Mouse (Mus musculus) spleen, adult 18-20 months (tissue): ENCODE data around the gene Inpp5a.
"Not testable (repeated sequence)": the region's sequence is repeated elsewhere in the genome, so short reads cannot be mapped to it uniquely, and the experiment has no call there.

Experiments
- DNase-seq, 2 experiments: peaks; one replicate each; pipeline ENCODE4 v3.0.0; 2022; ENCODE audit warnings: mixed read lengths in 2 of 2

The Inpp5a gene

GRCm38 (mm10) chr7:139401791-139402190 lies 12.9 kb downstream of the Inpp5a start:
- no peak for DNase-seq

DNA sequence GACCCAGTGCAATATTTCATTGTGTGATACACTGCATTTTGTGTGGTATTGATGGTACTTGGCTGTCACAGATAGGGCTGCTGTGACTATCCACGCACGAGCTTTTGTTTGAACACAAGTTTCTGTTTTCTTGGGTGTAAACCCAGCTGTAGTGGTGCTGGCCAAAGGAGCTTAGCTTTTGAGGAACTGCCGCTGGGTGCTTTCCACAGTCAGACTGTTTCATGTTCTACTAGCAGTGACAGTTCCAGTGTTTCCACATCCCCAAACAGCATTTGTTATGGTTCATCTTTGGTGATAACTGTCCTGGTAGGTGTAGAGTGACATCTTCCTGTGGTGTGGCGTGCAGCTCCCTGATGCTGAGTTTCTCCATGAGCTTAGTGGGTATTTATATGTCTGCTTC lies 13.8 kb downstream of the Inpp5a start:
- no peak for DNase-seq

- no peak for DNase-seq
These were observed 17.7 kb downstream of the Inpp5a start for GRCm38 (mm10) chr7:139406581-139406980.

GRCm38 (mm10) chr7:139407966-139408365 lies 19.1 kb downstream of the Inpp5a start:
- DNase-seq = no peak

- DNase-seq = no peak
These were observed 21.0 kb downstream of the Inpp5a start for GRCm38 (mm10) chr7:139409903-139410302.

GRCm38 (mm10) chr7:139412223-139412950 lies 23.5 kb downstream of the Inpp5a start:
- no peak for DNase-seq

GRCm38 (mm10) chr7:139413400-139413799 lies 24.5 kb downstream of the Inpp5a start:
- DNase-seq = no peak

- no peak for DNase-seq
These were observed 26.8 kb downstream of the Inpp5a start for GRCm38 (mm10) chr7:139415616-139416225.

- no peak for DNase-seq
These were observed 29.5 kb downstream of the Inpp5a start for GRCm38 (mm10) chr7:139418371-139418770.

DNA sequence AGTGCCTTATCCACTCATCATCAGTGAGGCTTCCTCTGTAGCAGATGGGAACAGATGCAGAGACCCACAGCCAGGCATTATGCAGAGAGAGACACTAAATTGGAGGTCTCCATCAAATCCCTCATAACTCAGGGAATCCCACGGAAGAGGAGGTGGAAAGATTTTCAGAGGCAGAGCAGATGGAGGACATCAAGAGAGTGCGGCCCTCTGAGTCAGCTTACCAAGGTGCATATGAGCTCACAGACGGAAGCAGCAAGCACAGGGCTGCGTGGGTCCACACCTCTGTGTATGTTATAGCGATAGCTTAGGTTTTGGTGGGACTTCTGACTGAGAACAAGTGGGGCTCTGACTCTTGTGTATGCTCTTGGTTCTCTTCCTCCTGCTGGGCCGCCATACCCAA lies 33.9 kb downstream of the Inpp5a start:
- DNase-seq = no peak

DNA sequence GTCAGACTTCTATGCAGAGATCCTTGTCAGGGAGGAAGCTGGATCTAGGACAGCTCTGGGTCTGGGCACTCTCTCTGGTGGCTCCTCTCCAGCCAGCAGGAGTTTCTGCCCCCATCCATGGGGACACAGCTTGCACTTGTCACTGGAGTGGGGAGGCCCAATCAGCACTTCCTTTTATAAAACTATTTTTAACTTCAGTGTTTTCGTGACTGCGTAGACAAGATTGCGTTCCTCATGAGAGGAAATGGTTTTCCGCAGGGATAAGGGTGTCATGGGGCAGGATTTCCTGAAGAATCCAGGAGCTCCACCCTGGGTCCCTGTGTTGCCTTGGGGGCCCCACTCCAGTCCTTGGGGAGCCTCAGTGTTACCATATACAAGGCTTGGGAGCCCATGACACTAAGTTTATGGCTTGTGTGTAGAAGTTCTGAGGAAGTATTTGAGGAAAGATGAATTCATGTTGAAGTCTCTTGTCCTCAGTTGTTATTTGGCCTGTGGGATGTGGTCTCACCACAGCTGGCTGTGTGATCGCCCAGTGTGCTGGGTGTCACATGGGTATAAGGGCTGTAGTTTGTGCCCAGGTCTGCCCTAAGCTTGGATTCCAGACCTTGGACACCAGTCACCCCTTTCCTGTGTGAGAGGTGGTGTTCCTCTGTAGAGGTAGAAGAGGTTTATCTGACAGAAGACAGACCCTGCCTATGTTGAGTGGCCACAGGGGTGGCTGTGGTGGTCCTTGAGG lies 45.4 kb downstream of the Inpp5a start:
- DNase-seq = no peak

DNA sequence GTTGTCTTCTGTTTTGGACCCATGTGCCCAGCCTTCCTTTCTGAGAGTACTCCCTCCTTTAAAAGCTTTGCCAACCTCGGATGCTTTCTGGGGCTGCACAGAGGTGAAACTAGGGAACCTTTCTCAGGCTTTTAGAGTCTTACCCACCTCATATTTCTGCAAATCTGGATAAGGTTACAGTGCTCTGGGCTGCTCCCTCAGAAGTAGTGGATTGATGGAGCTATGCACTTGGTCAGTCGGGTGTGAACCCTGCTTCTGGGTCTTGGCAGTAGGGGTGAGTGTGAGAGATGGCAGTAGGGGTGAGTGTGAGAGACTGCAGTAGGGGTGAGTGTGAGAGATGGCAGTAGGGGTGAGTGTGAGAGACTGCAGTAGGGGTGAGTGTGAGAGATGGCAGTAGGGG lies 46.0 kb downstream of the Inpp5a start:
- DNase-seq = not testable (repeated sequence)

GRCm38 (mm10) chr7:139435749-139436148 lies 46.8 kb downstream of the Inpp5a start:
- DNase-seq = no peak

DNA sequence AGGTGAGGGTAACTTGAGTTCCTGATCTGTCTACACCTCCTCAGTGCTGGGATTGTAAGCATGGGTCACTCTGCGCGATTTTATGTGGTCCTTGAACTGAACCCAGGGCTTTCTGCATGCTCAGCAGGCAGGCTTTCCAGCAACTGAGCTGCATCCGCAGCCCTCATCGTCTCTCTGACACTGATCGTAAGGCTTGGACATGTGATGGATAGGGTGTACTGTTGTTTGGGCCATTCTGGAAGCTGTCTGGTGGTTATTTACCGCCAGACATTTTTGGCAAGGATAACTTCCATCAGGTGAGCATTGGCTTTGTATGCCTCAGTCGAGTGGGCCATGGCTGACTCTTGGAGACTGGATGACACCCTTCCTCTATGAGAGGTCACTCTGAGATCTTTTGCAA lies 48.0 kb downstream of the Inpp5a start:
- no peak for DNase-seq

GRCm38 (mm10) chr7:139437471-139437870 lies 48.6 kb downstream of the Inpp5a start:
- DNase-seq = no peak

GRCm38 (mm10) chr7:139437926-139438600 lies 49.2 kb downstream of the Inpp5a start:
- no peak for DNase-seq

- DNase-seq = no peak
These were observed 49.7 kb downstream of the Inpp5a start for GRCm38 (mm10) chr7:139438601-139438945.

GRCm38 (mm10) chr7:139439031-139439430 lies 50.1 kb downstream of the Inpp5a start:
- DNase-seq = no peak

DNA sequence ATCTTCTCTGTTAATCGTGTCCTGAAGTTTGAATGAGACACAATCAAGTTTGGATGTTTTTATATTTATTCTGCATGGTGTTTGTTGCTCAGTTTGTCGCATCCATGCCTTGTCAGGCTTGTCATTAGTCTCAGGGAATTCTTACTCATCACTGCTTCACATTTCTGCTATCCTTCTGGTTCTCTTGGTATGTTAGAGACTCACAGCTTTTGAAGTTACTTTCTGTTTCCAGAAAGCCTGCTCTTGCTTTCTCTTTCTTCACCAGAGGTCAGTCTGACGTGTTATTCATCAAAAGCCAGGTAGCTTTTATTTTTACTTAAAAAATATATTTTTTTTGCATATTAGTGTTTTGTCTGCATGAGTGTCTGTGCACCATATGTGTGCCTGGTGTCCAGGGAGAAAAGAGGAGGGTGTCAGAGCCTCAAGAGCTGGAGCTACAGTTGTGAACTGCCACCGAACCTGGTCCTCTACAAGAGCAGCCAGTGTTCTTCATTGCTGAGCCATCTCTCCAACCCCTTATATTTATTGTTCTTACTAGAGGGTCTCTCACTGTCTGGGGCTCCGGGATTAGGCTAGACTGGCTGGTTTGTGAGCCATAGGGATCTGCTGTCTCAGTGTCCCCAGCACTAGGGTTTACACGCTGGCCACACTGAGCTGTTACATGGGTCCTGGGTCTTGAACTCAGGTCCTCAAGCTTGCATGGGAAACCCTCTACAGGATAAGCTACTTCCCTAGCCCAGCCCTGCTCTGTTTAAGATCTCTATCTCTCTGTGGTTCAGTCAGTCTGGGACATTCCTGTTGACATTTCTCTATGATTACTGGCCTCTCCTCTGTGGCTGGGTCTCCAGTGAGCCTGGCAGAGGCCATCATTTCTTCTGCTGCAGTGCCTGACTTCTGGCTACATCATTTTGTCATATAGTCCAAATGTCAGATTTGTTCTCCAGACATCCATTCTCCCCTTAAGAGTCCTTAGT lies 51.3 kb downstream of the Inpp5a start:
- no peak for DNase-seq

GRCm38 (mm10) chr7:139441022-139441421 lies 52.1 kb downstream of the Inpp5a start:
- DNase-seq = no peak

- DNase-seq = no peak
These were observed 52.9 kb downstream of the Inpp5a start for GRCm38 (mm10) chr7:139441761-139442211.

- no peak for DNase-seq
These were observed 56.7 kb downstream of the Inpp5a start for GRCm38 (mm10) chr7:139445621-139446020.
